Mouse (Mus musculus): ENCODE data around the gene Aasdh.

- TF ChIP-seq CTCF (IDR thresholded peaks at IDR 0.05; ENCODE audit: low read depth) (no peak), EP300 (IDR thresholded peaks at IDR 0.05; ENCODE audit: low read depth) (peak; percentile 57; the same call in 1 of the 2 replicates)
These were observed 46.1 kb upstream of the Aasdh start, which contains the start of the genes Paics and Ppat for GRCm38 (mm10) chr5:76951106-76952027.

All from heart, postnatal 0 days (tissue).